Mouse (Mus musculus) activated CD4-positive, CD25-positive, alpha-beta regulatory T cell, adult 4 months (primary cell): ENCODE measurements around the gene Smad6. TPM values are rescaled to one million over a fixed set of nuclear protein-coding genes. Genes with fewer than 3 reads are reported as not detected.

Experiments
- ATAC-seq: one replicate; pipeline ENCODE4 v1.8.0; 2017
- polyA plus RNA-seq, 2 experiments: library from polyadenylated mRNA; unstranded; fragments of 100-300 nt; shearing (Covaris generic); gene quantifications; one replicate each; pipeline ENCODE4 v1.2.1; 2017

Smad6 gene
- not detected for polyA plus RNA-seq

GRCm38 (mm10) chr9:64021853-64022561, at the start of gene Smad6:
Smad6 (minus strand) TSS chr9:64022059.
- peak; percentile 15 for ATAC-seq

GRCm38 (mm10) chr9:64070674-64071073, 48.8 kb upstream of the Smad6 start:
- no peak for ATAC-seq

- ATAC-seq: no peak
These were observed 47.3 kb upstream of the Smad6 start for GRCm38 (mm10) chr9:64069131-64069530.

GRCm38 (mm10) chr9:64068571-64068970, 46.7 kb upstream of the Smad6 start:
- ATAC-seq: no peak

DNA sequence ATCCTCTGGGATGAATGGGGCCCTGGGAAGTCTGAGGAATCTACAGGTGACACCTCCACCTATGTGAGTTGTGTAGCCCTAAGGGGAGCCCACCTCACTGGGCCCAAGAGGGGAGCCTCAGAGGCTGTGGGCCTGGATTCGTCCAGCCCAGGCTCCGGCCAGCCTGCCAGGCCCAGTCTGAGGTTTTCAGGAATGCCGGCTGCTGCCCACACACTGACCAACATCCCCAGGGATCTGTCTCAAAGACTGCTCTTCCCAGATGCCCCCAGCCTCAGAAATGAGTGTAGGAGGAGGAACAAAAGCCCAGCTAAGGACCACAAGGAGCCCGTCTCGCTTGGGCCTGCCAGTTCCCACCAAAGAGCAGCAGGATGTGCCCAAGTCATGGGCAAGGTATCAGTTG, 45.9 kb upstream of the Smad6 start:
- ATAC-seq: no peak

DNA sequence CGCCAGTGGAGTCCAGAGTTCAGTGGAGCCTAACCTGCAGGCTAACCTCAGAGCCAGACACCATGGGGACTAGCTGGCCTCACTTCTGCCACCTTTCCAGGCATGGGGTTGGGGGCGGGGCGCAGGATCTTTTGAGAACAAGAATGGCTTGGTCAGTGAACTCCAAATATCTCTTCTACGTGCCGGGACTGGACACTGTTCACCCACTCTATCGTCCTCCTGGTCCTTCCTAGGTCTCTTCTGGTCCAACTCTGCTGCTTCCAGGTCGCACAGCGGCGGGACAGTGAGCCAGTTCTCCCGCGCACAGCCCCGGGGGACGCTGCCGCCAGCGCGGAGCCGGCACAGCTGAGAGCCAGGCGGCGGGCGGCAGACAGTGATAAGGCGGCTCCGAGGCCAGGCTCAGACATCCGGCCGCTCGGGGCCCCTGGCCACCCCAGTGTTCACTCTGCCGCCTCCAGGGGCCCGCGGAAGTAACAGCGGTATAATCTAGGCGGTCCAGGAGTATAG, 38.2 kb upstream of the Smad6 start:
- ATAC-seq: no peak

DNA sequence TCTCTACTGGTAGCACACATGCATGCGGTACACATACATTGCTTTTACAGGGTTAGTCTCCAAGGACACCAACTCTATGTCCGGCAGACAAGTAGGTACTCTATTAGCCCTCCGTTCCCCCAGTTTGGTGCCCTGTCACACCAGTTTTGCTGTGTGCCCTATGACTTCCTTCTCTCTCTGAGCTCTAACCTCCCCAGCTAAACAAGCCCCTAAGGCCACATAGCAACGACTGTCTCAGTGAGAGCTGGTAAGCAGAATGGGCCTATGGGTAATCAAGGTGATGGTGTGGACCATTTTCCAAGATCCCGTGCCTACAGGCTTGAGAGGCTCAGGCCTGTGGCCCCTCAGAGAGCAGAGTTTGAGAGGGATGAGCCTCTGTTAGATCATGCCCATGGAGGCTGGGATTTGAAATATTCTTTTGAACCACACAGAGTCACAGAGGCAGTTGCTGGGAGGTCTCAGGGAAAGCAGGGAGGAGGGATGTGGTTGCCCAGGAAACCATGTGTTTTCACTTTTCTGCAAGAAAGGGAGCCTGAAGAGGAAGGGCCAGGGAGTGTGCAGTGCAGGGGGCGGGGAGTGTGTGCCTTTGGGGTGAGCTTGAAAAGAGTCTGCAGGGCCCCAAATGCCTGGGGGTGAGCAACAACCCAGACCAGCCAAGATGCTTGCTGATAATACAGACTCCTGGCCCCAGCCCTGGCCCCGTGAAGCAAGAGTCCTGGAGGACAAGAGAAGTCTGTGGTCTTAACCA, 36.2 kb upstream of the Smad6 start:
- ATAC-seq: no peak

DNA sequence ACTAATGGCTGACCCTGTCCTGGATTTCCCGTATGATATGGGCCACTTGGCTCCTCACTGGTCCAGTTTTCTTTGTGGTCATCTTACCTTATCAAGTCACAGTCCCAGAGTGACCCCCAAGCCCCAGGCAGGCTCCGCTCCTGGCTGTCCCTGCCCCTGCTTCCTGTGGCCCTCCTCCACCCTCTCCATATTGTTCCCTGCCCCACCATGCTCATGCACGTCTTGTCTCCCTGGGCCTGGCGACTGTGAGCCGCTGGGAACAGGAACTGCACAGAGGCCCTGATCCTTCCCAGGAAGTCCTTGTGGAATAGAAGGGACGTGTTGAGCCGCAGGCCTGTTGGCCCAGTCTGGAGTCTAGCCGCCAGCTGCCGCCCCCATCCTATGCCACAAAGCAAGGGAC, 33.3 kb upstream of the Smad6 start:
- no peak for ATAC-seq

GRCm38 (mm10) chr9:64053786-64054185, 31.9 kb upstream of the Smad6 start:
- ATAC-seq: no peak

DNA sequence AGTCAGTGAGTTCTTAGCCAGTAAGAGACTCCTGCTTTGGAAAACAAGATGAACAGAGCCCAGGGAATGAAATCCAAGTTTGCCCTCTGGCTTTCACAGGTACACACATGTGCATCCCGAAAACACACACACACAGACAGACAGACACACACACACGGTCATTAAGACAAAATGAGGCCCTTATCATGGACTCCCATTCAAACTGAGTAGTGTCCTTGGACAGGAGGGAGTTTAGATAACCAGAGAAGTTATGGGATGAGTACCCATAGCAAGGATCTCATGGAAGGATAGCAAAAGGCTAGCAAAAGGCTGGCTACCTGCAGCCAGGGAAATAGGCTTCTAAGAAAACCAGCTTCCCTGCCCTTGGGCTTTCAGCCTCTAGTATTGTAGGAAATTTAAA, 29.4 kb upstream of the Smad6 start:
- ATAC-seq: no peak

GRCm38 (mm10) chr9:64050513-64051065, 28.7 kb upstream of the Smad6 start:
- ATAC-seq: no peak

DNA sequence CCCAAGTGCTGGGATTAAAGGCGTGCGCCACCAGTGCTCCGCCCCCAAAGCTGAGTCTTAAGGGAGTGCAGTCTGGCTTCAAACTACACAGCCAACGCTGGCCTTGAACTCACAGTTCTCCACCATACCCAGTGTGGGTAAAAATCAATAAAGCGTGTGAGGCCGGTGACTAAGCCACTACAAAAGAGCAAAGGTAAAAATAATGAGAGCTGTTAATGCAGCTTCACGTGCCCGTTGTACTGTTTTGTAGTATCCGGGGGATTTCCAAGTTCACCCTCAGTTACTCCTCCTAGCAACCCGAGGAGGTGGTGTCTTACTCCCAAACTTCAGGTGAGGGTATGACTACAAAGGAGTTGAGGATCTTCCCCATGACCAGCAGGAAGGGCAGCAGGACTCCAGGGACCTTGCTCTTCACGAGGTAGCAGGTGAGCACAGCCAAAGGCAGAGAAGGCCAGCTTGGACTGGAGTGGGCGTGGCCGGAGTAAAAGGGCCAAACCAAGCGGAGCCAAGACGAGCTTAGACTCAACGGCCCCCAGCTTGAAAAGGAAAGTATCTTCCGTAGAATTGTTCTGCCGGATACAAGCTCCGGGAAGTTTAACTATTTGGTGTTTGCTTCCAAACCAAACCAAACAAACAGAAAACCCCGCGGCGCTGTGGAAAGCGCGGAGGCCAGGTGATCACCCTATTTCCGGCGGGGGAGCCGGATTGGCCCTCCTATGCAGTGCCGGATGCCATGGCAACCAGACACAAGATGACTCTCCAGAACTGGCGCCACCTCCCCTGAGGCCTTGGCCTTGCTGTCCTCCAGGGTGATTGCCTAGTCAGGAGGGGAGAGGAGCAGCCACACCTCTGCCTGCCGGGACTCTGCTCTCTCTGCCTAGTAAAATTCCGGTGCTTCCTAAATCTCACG, 27.9 kb upstream of the Smad6 start:
- peak; percentile 92 for ATAC-seq

DNA sequence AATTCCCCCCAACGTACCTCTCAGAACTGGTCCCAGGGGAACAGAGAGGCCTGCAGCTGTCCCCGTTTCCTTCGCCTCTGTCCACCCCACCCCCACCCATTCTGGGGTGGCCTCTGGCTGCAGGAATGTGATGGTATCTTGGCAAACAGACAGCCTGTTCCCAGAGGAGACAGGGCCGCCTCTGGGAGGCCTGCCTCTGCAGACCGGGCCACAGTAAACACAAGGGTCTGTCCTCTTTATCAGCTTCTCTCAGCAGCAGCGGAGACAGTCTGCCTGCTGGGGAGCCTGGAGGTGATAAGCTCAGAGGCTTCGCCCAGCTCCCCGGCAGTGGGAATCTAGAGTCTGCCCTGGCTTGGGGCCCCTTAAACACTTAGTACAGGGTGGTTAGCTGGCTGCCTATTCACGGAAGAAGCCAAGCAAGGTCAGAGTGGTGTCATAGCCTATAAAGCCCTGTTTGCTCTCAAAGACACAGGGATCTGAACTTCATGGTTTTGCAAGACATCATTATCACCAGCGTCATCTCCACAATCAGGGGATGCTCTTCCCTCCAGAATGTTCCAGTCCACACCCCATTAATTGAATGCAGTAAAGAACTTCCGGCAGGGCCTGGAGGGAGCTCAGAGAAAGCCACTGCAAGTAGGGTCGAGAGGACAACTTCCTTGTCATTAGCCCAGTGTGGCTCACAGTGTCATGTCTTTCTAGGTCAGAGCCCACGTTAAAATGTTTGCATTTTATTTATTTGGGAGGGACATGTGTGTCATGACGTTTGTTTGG, 23.4 kb upstream of the Smad6 start:
- no peak for ATAC-seq

- ATAC-seq: no peak
These were observed 22.5 kb upstream of the Smad6 start for GRCm38 (mm10) chr9:64044343-64044742.

DNA sequence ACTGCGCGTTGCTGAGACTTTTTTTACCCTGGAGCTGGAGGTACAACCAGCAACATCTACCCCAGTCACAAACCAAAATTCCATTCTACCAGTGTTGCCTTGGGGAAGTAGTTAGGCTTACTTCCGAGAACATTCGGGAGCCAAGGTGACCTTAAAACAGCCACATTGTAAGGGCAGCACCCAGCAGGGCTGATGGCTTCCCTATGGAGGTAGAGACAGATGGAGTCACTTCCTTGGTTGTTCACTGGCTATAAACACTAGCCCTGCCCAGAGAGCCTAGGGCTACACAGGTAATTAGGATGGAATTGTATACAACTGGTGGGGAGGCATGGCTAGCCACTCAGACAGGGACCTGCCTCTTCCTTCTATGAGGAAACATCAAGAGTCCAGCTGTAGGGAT, 21.1 kb upstream of the Smad6 start:
- ATAC-seq: no peak

GRCm38 (mm10) chr9:64042216-64042615, 20.4 kb upstream of the Smad6 start:
- no peak for ATAC-seq

GRCm38 (mm10) chr9:64029908-64030631, 8.2 kb upstream of the Smad6 start:
- ATAC-seq: peak; percentile 90

GRCm38 (mm10) chr9:64025565-64025964, 3.7 kb upstream of the Smad6 start:
- ATAC-seq: no peak

DNA sequence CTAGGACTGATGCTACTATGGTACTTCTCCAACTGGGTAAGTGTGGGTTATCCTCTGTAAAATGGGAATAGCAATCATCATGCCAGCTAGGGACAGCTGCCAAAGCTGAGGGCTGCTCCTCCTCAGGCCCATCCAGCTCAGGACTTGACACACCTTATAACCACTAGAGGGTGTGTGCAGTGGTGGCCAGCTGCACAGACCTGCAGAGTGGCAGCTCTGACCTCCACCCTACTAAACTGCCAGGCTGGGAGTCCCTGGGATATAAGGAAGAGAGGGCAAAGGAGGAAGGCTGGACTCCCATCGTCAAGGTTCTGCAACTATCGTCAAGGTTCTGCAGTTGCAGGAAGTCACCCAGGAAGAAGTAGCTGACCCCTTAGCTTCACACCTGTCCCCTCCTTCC, 3.1 kb upstream of the Smad6 start:
- ATAC-seq: no peak

DNA sequence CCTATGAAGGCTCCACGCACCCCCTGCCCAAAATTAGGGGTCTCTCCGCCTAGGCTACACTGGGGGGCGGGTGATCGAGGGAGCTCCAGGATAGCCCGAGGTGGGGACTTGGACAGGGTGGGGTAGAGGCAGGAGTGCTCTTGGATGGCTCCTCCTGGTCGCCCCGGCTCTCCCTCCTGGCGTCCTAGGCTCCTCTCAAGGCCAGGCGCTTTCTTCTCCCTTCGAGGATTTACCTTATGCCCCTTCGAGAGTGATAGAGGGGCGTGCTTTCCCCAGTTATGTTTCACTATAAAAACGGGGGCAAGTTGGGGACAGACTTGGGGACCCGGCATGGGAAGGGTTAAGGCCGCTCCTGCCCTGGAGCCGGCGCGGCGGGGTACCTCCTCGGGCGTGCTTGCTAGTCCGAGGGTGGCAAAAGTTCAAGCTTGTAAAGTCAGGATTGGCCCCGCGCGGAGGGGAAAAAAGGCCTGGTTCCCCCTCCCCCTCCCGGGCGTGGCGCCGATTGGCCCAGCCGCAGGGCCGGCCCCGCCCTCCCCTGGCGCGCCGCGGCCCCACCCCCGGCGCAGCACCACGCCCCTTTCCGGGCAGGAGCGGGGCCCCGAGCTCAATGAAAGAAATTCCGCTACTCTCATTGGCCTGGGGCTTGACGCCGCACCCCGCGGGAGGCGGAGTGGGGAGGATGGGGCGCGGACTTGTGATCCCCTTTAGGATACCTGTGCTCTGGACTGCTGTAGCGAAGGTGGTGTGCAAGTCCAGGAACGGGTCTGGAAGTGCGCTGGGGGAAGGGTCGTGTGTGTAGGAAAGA, 905 bp upstream of the Smad6 start:
- peak; percentile 90 for ATAC-seq
